Mouse (Mus musculus) E14TG2a.4 (cell line): ENCODE results near the gene Garem2.

Experiments used
- CTCF ChIP-seq: conservative IDR thresholded peaks from 2 replicates; pipeline ENCODE4 v1.5.1; 2014; ENCODE audit warnings: low read length
- NANOG ChIP-seq: IDR thresholded peaks from 2 replicates; pipeline ENCODE4 v1.6.1; 2014; ENCODE audit warnings: borderline replicate concordance, low read length, mixed read lengths
- POU5F1 ChIP-seq: IDR thresholded peaks from 2 replicates; pipeline ENCODE4 v1.6.1; 2014; ENCODE audit warnings: low read length, borderline replicate concordance

GRCm38 (mm10) chr5:30111771-30112170 lies 6.8 kb downstream of the Garem2 start:
- no peak; the same call in 1 of the 2 replicates for TF ChIP-seq CTCF
- no peak for TF ChIP-seq NANOG
- no peak for TF ChIP-seq POU5F1
